Mouse (Mus musculus) left cerebral cortex, postnatal 10 days (tissue): ENCODE results near the gene Vcl. TPM values are rescaled to one million over a fixed set of nuclear protein-coding genes. Genes with fewer than 3 reads are reported as not detected.

ENCODE experiments used
- DNase-seq, 2 experiments: peaks; one replicate each; pipeline ENCODE4 v3.0.0; 2021 to 2022; ENCODE audit warnings: low spot score in 2 of 2, mixed read lengths in 1 of 2; ENCODE audit errors: extremely low spot score in 1 of 2
- intact Hi-C: fragments of 180-260 bp; cut with DNase I; formaldehyde crosslinking; loops from one replicate; pipeline ENCODE4 v1.15.1; 2025
- total RNA-seq, 2 experiments: library from RNA; stranded (reverse); gene quantifications; 2 replicates each; pipeline ENCODE4 v1.2.3; 2021

Gene Vcl
- total RNA-seq, 2 experiments from 2014 or later = 22.2 to 25.8 TPM

- intact Hi-C loops = no loop called here
Measured at GRCm38 (mm10) chr14:20930481-20931391, 1.5 kb downstream of the Vcl start.

DNA sequence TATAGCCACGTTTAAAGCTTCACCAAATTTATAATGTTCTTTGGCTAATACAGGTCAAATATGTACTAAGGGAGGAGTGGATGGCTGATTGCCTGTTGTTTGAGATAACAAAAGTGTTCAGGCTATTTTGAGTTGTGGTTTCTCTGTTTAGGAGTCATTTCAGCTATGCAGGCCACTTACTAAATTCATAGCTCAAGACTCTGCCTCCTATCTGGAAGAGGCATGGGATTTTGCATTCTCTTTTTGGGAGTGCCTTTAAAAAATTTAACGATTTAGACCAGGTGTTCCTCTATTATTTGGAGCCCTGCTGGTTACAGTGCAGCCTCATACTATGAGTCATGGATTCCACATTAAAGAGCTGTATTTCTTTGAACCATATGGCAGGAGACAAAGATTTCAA is 9.2 kb downstream of the Vcl start:
- intact Hi-C loops = no loop called here
- no peak for DNase-seq

More at GRCm38 (mm10) chr14:20930481-20931391, 1.5 kb downstream of the Vcl start:
- peak in 1 of 2 experiments; percentile 22 for DNase-seq

GRCm38 (mm10) chr14:20938860-20939259 is 9.7 kb downstream of the Vcl start:
- DNase-seq = no peak
- intact Hi-C loops = no loop called here

GRCm38 (mm10) chr14:20945296-20945695 is 16.1 kb downstream of the Vcl start:
- intact Hi-C loops = no loop called here
- no peak for DNase-seq

- intact Hi-C loops = no loop called here
- DNase-seq = no peak
Measured at GRCm38 (mm10) chr14:20956021-20956420, 26.8 kb downstream of the Vcl start.

DNA sequence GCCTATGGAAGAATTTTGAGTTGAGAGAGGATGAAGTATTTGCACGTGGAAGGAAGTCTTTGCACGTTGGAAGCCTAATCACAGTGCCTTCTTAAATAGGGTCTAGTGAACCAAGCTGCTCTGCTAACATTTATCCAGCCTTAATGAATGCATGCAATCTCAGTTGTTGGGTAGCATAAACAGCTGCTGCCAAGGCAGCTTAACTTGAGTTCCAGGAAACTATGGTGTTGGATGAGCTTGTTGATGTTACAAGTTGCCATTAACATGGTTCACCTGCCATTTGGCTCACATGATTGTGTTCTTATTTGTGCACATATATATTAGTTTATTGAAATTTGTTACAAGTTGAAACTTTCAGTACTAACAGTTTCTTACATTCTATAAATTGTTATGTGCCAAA is 29.8 kb downstream of the Vcl start:
- intact Hi-C loops = no loop called here
- no peak for DNase-seq

DNA sequence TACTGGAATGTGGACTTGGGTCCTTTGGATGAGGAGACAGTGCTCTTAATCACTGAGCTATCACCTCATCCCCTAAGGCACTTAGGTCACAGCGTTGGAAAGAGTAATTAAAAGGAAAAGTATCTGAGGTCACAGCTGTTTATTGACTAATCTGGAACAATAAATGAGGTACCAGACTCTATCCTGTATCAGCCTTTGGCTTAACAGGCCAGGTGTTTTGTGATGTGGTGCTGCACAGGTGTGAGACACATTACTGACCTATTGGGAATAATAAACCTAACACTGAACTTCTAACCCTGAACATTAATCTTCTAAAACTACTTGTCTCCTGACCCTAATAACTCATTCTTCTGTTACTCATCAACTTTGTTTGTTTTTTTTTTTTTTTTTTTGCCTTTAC is 33.3 kb downstream of the Vcl start:
- no peak for DNase-seq
- intact Hi-C loops = no loop called here

- intact Hi-C loops = no loop called here
- no peak for DNase-seq
Measured at GRCm38 (mm10) chr14:20962906-20963305, 33.7 kb downstream of the Vcl start.

GRCm38 (mm10) chr14:20963863-20964262 is 34.7 kb downstream of the Vcl start:
- intact Hi-C loops = no loop called here
- DNase-seq = no peak

DNA sequence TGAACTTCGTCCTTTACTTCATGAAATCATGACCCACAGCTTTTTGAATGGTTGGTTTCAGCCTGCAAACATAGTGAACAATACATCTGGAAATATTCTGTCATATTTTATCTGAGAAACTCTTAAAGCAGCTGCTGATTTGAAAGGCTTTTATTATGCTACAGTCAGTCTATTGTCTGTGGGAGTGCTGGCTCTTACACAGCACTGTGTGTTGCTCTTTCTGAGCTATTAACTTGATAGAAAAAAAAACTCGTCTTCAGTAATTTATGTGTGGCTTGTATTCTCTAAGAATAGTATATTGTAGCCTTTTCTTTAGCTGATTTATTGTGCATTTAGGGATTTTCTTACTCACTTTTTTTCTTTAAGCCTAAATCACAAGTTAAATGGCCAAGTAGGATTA is 35.1 kb downstream of the Vcl start:
- intact Hi-C loops = no loop called here
- DNase-seq = no peak

DNA sequence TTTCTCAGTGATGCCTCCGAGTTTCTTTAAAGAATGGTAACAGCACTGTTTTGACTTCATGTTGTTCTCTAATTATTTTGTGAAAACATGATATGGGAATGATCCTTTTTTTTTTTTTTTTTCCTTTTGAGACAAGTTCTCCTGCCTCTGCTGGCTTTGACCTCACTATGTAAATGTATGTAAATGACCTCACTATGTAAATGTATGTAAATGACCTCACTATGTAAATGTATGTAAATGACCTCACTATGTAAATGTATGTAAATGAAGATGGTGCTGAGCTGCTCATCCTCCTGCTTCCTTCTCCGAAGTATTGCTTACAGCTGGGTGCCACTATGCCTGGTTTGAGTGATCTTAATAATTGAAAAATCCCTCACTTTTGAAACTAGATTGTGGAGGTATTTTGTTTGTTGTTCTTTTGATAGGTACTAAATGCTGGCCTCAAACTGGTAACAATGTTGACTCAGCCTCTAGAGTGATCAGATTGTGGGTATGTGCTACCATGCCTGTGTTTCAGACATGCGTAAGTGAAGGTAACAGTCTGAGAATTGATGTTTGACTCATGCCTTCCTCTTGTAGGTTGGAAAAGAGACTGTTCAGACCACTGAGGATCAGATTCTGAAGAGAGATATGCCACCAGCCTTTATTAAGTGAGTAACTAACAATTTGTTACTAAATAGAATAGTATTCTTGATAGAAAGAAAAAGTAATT is 37.9 kb downstream of the Vcl start:
- intact Hi-C loops = no loop called here
- DNase-seq = no peak

GRCm38 (mm10) chr14:20969066-20969465 is 39.9 kb downstream of the Vcl start:
- intact Hi-C loops = no loop called here
- no peak for DNase-seq

- intact Hi-C loops = no loop called here
- peak in 1 of 2 experiments; percentile 23 for DNase-seq
Measured at GRCm38 (mm10) chr14:20970389-20970788, 41.2 kb downstream of the Vcl start.

- DNase-seq = peak in 1 of 2 experiments; percentile 45
- intact Hi-C loops = no loop called here
Measured at GRCm38 (mm10) chr14:20970927-20971326, 41.7 kb downstream of the Vcl start.

DNA sequence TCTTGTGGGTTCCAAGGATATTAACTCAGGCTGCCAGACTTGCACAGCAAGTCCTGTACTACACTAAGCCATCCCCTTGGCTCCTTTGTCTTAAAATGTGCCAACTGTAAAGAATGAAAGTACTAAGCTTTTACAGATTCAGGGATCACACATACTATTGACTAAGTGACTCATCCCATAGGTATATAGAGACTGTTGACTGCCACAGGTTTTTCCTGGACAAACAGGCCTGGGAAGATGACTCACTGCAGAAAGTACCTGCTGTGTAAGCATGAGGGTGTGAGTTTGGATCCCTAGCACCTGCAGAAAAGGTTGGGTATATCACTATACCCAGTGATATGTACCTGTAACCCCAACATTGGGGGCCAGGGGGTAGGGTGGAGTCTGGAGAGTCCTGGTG is 44.6 kb downstream of the Vcl start:
- intact Hi-C loops = no loop called here
- DNase-seq = no peak

GRCm38 (mm10) chr14:20976741-20977140 is 47.5 kb downstream of the Vcl start:
- no peak for DNase-seq
- intact Hi-C loops = no loop called here

DNA sequence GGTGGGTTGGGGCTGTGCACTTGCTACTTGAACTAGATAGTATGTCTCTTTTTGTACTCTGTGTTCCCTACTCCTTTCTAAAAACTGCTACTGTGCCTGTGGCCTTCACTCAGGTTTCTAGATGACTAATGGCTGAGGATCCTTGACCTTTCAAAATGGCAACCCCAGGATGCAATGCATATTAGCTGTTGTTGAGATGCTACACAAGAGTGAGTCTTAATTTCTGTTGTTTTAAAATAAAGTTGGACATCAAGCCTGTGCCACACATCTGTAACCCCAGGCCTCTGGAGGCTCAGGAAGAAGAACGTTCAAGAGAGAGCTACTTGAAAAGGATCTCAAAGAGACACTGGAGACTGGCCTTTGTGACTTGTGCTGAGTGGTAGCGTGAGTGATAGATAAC is 48.5 kb downstream of the Vcl start:
- intact Hi-C loops = no loop called here
- no peak for DNase-seq

- peak; percentile 29 to 43 for DNase-seq
- intact Hi-C loops = no loop called here
Measured at GRCm38 (mm10) chr14:20983832-20984231, 54.6 kb downstream of the Vcl start.

DNA sequence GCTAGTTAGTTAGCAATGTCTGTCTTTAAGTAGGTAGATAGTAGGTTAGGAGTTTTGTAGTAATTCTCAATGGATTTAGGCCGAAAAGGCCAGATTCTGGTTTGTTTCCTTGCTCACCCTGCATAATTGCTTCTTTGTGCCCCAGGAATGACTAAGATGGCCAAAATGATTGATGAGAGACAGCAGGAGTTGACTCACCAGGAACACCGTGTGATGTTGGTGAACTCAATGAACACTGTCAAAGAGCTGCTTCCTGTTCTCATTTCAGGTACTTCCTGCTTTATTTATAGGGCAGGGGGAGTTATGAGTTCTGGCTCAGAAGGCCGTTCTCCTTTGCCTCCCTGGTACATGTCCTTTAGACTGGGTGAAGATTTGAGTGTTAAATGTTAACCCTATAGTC is 56.3 kb downstream of the Vcl start:
- intact Hi-C loops = no loop called here

DNA sequence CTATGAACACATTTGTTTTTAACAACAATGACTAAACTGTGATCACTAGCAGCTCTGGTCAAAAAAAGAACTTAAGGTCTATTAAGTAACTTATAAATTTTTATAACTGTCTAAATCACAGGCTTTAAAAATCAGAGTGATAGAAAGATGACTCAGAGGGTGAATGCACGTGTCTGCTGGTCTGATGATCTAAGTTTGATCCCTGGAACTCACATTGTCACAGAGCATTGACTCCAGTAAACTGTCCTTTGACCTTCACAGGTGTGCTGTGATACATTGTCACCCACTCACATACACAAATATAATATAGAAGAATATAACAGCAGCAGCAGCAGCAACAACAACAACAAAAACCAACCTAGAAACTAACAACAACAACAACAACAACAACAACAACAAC is 62.3 kb downstream of the Vcl start:
- intact Hi-C loops = loop anchor here (2.0 to 10.0 kb wide), 2 partner anchors 59 to 107 kb away; no protein-coding TSS in a partner anchor
- no peak for DNase-seq

More for the DNA sequence above, 56.3 kb downstream of the Vcl start:
- no peak for DNase-seq
